Mouse (Mus musculus) left cerebral cortex, adult 18-20 months (tissue): Measurements from ENCODE around the gene Atp6v0e. TPM values are rescaled to one million over a fixed set of nuclear protein-coding genes. Genes with fewer than 3 reads are reported as not detected.

Experiments
- DNase-seq, 2 experiments: peaks; one replicate each; pipeline ENCODE4 v3.0.0; 2021 to 2022; ENCODE audit warnings: low spot score in 2 of 2, mixed read lengths in 1 of 2
- total RNA-seq, 2 experiments: library from RNA; stranded (reverse); gene quantifications; 2 replicates each; pipeline ENCODE4 v1.2.3; 2021

The Atp6v0e gene
- total RNA-seq, 2 experiments from 2014 or later = 41.2 to 43.6 TPM

DNA sequence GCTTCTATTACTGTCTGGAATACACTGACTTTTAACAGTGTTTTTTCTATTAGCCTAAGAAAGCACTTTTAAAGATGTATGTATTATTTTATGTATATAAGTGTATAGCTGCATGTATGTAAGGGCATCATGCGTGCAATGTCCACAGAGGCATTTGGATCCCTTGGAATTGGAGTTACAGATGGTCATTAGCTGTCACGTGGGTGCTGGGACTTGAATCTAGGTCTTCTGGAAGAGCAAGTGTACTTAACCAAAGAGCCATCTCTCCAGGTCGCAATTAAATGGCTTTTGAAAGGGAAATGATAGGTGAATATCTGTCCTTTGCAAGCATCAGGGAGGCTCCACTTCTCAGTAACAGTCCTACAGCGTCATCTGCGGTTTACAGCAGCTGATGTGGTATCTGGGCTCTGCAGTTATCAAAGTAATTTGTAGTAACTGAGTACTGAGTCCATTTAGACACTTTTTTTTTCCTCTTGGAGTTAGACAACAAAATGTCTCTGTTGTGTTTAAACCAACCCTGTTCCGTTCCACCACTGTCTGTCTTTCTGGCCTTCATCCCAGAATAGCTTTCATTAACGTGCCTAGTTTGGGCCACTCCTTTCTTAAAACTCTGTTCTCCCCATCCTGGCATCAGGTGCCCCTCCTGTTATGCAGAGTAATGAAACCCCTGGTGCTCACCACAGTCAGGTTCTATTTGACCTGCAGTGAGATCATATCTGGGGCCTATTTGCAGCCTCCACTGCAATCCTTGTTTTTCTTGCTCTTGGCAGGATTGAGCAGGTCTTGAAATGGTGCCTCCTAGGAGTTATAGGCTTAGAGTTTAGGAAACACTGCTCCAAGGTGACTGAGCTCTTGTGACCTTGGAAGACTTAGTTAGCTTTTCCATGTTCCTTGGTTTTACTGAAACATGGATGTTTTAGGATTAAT lies 14.9 kb downstream of the Atp6v0e start:
- DNase-seq = no peak

GRCm38 (mm10) chr17:26681276-26681675 lies 18.2 kb downstream of the Atp6v0e start:
- no peak for DNase-seq

DNA sequence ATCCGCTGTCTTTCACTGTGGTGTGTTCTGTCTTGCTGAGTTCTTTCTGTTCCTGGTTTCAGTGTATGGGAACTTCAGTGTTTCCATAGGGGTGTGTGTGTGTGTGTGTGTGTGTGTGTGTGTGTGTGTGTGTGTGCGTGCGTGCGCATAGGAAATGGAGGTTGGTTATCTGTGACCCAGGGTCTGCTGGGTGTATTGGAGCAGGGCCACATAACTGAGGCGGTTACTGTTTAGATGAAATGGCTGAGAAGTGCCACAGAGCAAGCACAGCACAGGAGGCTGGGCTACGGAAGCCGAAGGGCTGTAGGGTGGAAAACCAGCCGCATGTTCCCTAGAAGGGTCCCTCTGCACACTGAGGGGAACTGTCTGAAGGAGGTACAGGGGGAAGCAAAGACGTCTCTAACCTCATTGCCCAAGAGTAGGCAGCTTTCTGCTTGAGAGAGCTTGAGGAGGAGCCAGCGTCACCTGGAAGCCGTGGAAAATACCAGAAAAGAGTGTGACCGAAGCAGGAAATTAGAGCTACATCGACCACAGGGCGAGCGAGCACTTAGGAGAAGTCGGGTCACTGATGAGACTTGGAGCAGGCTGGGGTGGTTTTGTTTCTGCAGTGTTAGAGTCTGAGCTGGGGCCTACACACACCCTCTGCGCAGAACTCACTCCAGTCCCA lies 23.4 kb downstream of the Atp6v0e start:
- DNase-seq = no peak

- no peak for DNase-seq
Observed at GRCm38 (mm10) chr17:26688795-26689735, 26.0 kb downstream of the Atp6v0e start.

DNA sequence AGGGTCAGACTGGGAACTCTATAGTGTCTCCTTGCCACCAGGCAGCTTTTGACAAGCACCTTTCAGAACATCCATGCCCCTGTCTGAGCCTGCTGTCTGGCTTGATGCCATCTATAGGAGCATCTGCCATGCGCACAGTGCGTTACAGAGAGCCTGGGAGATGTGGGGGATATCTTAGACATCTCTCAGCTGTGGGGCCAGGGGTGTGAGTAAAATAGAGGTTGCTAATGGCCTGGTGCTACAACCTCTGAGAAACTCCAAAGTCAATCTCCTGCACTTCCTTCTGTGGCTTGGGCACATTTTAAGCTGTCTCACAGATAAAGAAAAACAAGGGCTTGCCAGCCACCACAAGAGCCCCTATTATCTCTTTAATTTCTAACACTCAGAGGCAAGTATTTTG lies 26.8 kb downstream of the Atp6v0e start:
- DNase-seq = no peak

- DNase-seq = no peak
Observed at GRCm38 (mm10) chr17:26690236-26690635, 27.2 kb downstream of the Atp6v0e start.

DNA sequence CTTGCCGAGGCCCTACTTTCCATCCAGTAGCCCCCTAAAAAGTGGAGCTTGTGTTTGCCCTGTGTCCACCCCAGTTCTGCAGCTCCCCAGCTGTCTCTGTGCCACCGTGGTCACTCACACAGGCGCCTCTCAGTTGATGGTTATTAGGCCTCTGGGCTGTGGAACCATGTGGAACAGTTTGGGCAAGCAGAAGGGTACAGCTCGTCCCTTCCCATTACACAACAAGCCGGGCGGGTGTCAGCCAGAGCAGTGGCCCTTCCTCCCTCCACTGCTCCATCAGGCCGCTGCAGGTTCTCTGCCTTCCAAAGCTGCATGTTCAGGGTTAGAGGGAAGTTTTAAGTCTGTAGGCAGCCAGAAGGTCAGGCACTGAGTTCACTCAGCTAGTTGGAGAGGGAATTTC lies 28.1 kb downstream of the Atp6v0e start:
- no peak for DNase-seq

- peak; percentile 31 to 57 for DNase-seq
Observed at GRCm38 (mm10) chr17:26693424-26693823, 30.4 kb downstream of the Atp6v0e start.

DNA sequence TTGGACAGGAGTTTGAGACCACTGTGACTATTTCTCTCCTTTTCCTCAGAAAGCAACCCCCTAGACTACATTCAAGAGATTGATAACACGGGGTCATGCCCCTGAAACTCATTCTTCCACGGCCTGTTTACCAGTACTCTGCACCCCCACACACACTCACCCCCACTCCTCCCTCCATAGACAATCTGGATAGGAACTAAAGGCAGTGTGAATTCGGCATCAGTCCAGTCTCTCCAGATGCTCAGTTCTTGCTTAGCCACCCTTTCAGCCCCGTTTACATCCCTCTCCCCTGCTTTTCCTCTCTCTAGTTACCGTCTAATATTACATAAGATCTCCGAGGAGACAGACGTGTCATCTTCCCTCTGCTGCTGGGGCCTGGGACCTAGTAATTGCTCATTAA lies 31.1 kb downstream of the Atp6v0e start:
- DNase-seq = peak in 1 of 2 experiments; percentile 40

DNA sequence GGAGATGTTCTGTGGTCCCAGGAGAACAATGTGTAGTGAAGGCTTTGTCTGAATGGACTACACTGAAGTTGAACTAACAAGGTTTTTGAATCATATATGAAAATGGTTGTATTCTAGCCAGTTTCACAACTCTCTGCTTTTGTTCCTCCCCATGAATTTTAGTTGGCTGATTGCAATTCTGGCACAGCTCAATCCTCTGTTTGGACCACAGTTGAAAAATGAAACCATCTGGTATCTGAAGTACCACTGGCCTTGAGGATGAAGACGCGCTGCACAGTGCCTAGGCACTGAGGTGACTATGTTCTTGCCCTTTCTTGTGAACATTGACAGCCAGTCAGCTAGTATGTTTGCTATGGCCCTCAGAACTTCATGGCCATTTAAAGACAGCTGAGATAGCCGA lies 32.2 kb downstream of the Atp6v0e start:
- no peak for DNase-seq

DNA sequence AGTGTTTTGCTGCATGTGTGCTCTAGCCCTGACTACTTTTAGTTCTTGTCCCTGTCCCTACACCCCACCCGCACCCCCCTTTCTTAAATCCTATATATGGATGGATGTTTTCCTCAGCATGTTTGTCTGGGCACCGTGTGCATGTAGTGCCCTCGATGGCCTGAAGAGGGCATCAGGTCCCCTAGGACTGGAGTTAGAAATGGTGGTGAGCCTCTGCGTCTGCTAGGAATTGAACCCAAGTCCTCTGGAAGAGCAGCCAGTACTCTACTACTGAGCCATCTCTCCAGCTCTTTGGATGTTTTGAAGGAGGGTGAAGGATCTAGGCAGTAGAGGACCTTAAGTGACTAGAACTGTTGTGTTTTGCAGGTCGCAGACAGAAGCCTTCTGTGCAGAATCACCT lies 35.8 kb downstream of the Atp6v0e start:
- DNase-seq = no peak

GRCm38 (mm10) chr17:26699819-26700616 lies 37.0 kb downstream of the Atp6v0e start:
- no peak for DNase-seq

DNA sequence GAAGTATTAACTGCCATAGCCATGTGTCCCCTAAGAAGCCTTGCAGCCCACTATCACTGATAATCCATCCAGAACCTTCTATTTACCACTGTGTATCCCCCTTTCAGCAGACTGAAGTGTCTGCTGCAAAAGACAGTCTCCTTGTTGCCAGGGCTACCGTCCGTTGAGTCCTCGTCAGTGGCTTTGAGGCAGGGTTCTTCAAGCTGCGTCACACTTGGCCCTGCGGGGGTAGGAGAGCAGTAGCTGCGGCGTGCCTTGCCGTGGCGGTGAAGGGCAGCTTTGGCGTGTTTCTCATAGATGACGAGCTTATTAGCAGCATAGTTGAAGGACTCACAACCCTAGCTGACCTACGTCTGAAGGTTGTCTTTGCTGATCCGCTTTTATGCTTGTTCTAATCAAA lies 38.5 kb downstream of the Atp6v0e start:
- DNase-seq = no peak

GRCm38 (mm10) chr17:26702621-26703020 lies 39.6 kb downstream of the Atp6v0e start:
- DNase-seq = no peak

- no peak for DNase-seq
Observed at GRCm38 (mm10) chr17:26703671-26704070, 40.6 kb downstream of the Atp6v0e start.

DNA sequence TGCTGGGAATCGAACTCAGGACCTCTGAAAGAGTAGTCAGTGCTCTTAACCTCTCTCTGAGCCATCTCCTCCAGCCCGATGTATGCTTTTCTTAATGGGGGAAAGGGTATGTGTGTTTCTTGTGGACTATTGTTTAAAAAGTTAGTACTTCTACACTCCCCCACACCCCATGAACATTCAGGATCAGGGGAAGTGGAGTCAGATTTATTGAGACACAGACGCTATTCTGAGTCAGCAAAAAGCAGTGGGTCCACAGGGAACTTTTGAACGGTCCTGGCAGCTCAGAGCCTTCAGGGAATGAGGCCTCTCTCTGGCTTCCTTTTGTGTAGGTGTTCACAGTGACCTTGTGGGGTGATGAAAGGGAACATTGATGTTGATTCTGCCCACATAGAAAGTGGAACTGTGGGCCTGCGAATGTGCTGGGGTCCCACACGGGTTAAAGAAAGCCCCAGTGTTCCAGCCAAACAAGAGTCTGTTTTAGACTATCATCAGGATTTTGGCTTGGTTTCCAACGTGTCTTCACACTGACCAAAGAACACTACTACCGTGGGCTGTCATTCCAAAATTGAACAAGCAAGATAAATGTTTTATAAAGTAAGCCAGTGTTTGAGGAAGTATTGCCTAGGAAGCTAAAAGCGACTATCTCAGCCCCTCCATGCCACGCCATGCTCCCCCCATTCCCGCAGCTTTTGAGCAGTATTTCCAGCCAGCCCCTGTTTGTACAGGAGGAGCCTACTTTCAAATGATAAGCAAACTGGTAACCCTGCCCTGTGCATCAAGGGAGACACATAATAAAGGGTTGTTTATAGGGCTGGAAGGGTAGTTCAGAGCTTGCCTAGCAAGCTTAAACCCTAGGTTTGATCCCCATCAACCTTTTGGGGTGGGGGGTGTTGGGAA lies 42.7 kb downstream of the Atp6v0e start:
- DNase-seq = no peak

GRCm38 (mm10) chr17:26707066-26707465 lies 44.0 kb downstream of the Atp6v0e start:
- no peak for DNase-seq

DNA sequence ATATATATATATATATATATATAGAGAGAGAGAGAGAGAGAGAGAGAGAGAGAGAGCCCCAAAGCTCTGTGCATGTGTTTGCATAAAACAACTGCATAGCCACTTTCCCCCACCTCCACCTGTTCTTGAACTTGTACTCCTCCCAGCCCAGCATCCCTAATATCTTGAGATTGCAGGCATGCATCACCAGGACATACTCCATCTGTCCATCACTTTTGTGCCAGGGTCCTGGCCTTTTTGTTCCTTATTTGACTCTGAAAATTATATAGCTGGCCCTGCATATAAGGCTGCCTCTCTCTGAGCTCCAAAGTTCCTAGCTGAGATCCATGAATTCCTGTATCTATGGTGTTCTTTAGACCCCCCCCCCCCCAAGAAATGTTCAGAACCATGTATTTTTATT lies 45.5 kb downstream of the Atp6v0e start:
- no peak for DNase-seq

DNA sequence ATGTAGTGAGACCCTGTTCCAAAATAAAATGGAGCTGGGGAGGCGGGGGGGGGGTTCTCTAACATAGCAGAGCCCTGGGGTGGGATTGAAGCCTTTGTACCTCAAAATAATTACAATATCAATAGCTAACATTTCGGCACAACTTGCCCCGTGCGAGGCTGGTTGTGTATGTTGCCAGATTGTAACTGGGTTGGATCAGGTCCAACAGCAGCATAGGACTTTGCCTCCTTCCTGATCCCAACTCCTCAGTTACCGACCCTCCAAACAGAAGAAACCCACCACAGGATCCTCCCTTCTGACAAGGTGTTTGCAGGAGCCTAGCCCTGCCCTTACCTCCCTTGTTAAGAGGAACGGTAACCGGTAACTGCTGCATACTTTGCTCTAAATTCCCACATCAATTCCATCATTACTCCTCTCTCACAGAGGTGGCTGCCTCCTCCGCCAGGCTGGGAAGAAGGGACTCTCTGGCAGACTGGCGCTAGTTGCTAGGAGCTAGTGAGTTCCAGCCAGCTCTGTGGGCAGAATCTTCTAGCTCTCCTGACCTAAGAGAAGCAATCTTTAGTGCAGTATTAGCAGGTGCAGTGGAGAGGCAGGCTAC lies 46.1 kb downstream of the Atp6v0e start:
- DNase-seq = peak; percentile 42 to 65
